Comparison of ENCODE assay signal across 23 mouse cellular contexts in the genomic region with DNA sequence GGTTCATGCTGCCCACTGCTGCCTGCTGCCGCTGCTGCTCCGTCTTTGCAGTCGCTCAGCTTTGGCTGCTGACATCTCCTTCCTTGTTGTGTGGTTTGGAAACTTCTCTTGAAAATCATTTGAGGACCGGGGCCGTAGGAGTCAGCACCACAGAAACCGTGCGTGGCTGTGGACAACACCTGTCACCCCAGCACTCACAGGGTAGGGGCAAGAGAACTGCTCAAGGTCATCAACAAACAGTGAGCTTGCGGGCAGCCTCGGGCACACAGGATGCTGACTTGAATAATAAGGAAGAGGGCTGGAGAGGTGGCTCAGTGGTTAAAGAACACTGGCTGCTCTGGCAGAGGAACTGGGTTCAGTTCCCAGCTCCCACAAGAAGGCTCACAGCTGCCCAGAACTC. TPM values are rescaled to one million over a fixed set of nuclear protein-coding genes. Genes with fewer than 3 reads are reported as not detected.
DNase-seq lines count a peak whose midpoint lies in the region; ATAC-seq and TF ChIP-seq lines count a peak whose summit lies in the region.
"Had no signal": no experiment of that assay in that cellular context is flagged by ENCODE, and none has a peak within 500 bp of the region (broad histone marks: within the 10 kb centered on the region; RNA-seq: fewer than 3 reads in every experiment).

No protein-coding gene starts in this region.

- peak overlapping the region; percentile 34; the same call in 1 of the 2 replicates for H3K27ac ChIP-seq in lung, embryonic 14.5 days (ENCODE audit: low read depth)
- H3K27ac ChIP-seq in MEL (ENCODE audit: control insufficient read depth, low read depth, low read length), result no peak overlapping the region
- no peak overlapping the region for H3K27ac ChIP-seq in forebrain, postnatal 0 days (ENCODE audit: low read depth, low read length)
- H3K27ac ChIP-seq: forebrain, embryonic 13.5 days; hindbrain, embryonic 10.5 days; liver, embryonic 15.5 days had no signal

- peaks cover 8% of the 10 kb centered on the region for H3K4me1 ChIP-seq in lung, embryonic 14.5 days (ENCODE audit: insufficient read depth)
- peaks cover 17 to 35% of the 10 kb centered on the region in 2 experiments for H3K4me1 ChIP-seq in MEL (ENCODE audit: control insufficient read depth in 1 of 2, insufficient read depth in 2 of 2, low read length in 2 of 2)
- H3K4me1 ChIP-seq in forebrain, postnatal 0 days (ENCODE audit: insufficient read depth), result 0 out of 2 replicates have a peak, but pooled peaks cover 5% of the 10 kb centered on the region

- no peak for TF ChIP-seq EP300 in MEL (IDR thresholded peaks at IDR 0.05; ENCODE audit: low read depth in 1 of 2, low read length in 2 of 2)

- no peak overlapping the region for H3ac ChIP-seq in myocyte (ENCODE audit: control insufficient read depth, insufficient read length)

- no peaks in the 10 kb centered on the region for H3K27me3 ChIP-seq in lung, embryonic 14.5 days (ENCODE audit: insufficient read depth, low read length)
- H3K27me3 ChIP-seq in MEL (ENCODE audit: control insufficient read depth in 1 of 2, insufficient read depth in 2 of 2, low read length in 2 of 2), result no peaks in the 10 kb centered on the region
- H3K27me3 ChIP-seq in myocyte (ENCODE audit: control insufficient read depth, insufficient read depth, insufficient read length), result no peaks in the 10 kb centered on the region
- no peaks in the 10 kb centered on the region for H3K27me3 ChIP-seq in forebrain, postnatal 0 days (ENCODE audit: insufficient read depth, low read length)
- H3K27me3 ChIP-seq: heart, embryonic 12.5 days; liver, embryonic 15.5 days had no signal

- no peak for TF ChIP-seq CTCF in lung, embryonic 14.5 days (IDR thresholded peaks at IDR 0.05; ENCODE audit: low read depth)
- TF ChIP-seq CTCF in MEL (IDR thresholded peaks at IDR 0.05 in 2 of 3, conservative IDR thresholded peaks at IDR 0.05 in 1 of 3; ENCODE audit: control insufficient read depth in 1 of 3, insufficient read depth in 1 of 3, low read depth in 2 of 3, low read length in 3 of 3, poor library complexity in 1 of 3, severe bottlenecking in 1 of 3), result no peak
- TF ChIP-seq CTCF in forebrain, postnatal 0 days (IDR thresholded peaks at IDR 0.05; ENCODE audit: low read depth), result no peak

- TF ChIP-seq RAD21 in MEL (IDR thresholded peaks at IDR 0.05; ENCODE audit: low read depth, low read length), result no peak

- no peak overlapping the region for H3K4me2 ChIP-seq in lung, embryonic 14.5 days
- peak overlapping the region; percentile 86 for H3K4me2 ChIP-seq in myocyte (ENCODE audit: low read depth)
- H3K4me2 ChIP-seq in forebrain, postnatal 0 days (ENCODE audit: low read depth), result no peak overlapping the region
- H3K4me2 ChIP-seq: forebrain, embryonic 13.5 days; heart, embryonic 12.5 days; liver, embryonic 15.5 days had no signal

- H3K79me2 ChIP-seq in MEL (ENCODE audit: control insufficient read depth, insufficient read depth, low read length, poor library complexity) (no peaks in the 10 kb centered on the region), myocyte (ENCODE audit: control insufficient read depth, insufficient read depth) (peaks cover 83% of the 10 kb centered on the region)

- no peak overlapping the region for H3K9ac ChIP-seq in lung, embryonic 14.5 days
- H3K9ac ChIP-seq in MEL (ENCODE audit: control insufficient read depth, low read depth, low read length, poor library complexity, severe bottlenecking), result no peak overlapping the region
- no peak overlapping the region for H3K9ac ChIP-seq in forebrain, postnatal 0 days
- H3K9ac ChIP-seq: forebrain, embryonic 13.5 days; heart, embryonic 12.5 days; liver, embryonic 15.5 days had no signal

- no peak for ATAC-seq in lung, embryonic 14.5 days (ENCODE audit: insufficient read depth)
- ATAC-seq in forebrain, postnatal 0 days, result no peak
- ATAC-seq: CD4-positive, CD25-positive, alpha-beta regulatory T cell, adult 4 months; forebrain, embryonic 13.5 days; hindbrain, embryonic 16.5 days; intestine, embryonic 16.5 days; midbrain, embryonic 16.5 days had no signal

- no peak for DNase-seq in lung, embryonic 14.5 days
- DNase-seq in lung, postnatal 10 days, result no peak
- DNase-seq in CD4-positive helper T cell, adult 2 months (ENCODE audit: low read depth, low spot score), result peak; percentile 54
- DNase-seq in MEL (ENCODE audit: low read depth, low spot score), result no peak
- DNase-seq in frontal cortex, postnatal 36 days (ENCODE audit: low spot score in 2 of 2), result no peak
- no peak for DNase-seq in forebrain, postnatal 0 days
- DNase-seq: cerebellum, adult 9-10 months; heart, adult 18-20 months; heart, postnatal 10 days; kidney, postnatal 36 days; liver; lung, postnatal 36 days; thymus, postnatal 25 days had no signal

- H3K4me3 ChIP-seq in lung, embryonic 14.5 days (ENCODE audit: low read depth, low read length), result no peak overlapping the region
- H3K4me3 ChIP-seq in MEL (ENCODE audit: control insufficient read depth in 1 of 2, insufficient read depth in 1 of 2, low read depth in 2 of 2, low read length in 2 of 2) (no peak overlapping the region), myocyte (no peak overlapping the region)
- H3K4me3 ChIP-seq in forebrain, postnatal 0 days (ENCODE audit: low read depth, low read length), result no peak overlapping the region
- H3K4me3 ChIP-seq: forebrain, embryonic 13.5 days; heart, embryonic 12.5 days; hindbrain, embryonic 10.5 days; liver, embryonic 15.5 days had no signal

- H3K9me3 ChIP-seq in lung, embryonic 14.5 days (ENCODE audit: low read depth, low read length), result no peaks in the 10 kb centered on the region
- H3K9me3 ChIP-seq in MEL (replicated peaks; ENCODE audit: insufficient read depth, low read length), result no peaks in the 10 kb centered on the region
- H3K9me3 ChIP-seq in forebrain, postnatal 0 days (ENCODE audit: low read length), result no peaks in the 10 kb centered on the region
- H3K9me3 ChIP-seq: forebrain, embryonic 13.5 days; G1E; heart, embryonic 12.5 days; hindbrain, embryonic 10.5 days; liver, embryonic 15.5 days had no signal

- H3K36me3 ChIP-seq in lung, embryonic 14.5 days (ENCODE audit: insufficient read depth), result 0 out of 2 replicates have a peak, but pooled peaks cover 6% of the 10 kb centered on the region
- H3K36me3 ChIP-seq in MEL (ENCODE audit: control insufficient read depth in 1 of 2, insufficient read depth in 2 of 2, low read length in 2 of 2) (peaks cover 0 to 27% of the 10 kb centered on the region in 2 experiments; a peak in 2 of 4 replicates), myocyte (ENCODE audit: control insufficient read depth, insufficient read depth) (no peaks in the 10 kb centered on the region)
- H3K36me3 ChIP-seq in forebrain, postnatal 0 days (ENCODE audit: insufficient read depth), result no peaks in the 10 kb centered on the region
- H3K36me3 ChIP-seq: G1E; heart, embryonic 12.5 days; hindbrain, embryonic 10.5 days; liver, embryonic 15.5 days had no signal

- 68% methylated on average over 9 of the region's 9 CpGs for WGBS in lung, embryonic 14.5 days
- WGBS in forebrain, postnatal 0 days, result 84% methylated on average over 9 of the region's 9 CpGs

- no peak for TF ChIP-seq POLR2A in MEL (IDR thresholded peaks at IDR 0.05; ENCODE audit: control insufficient read depth in 1 of 2, insufficient read depth in 1 of 2, low read depth in 1 of 2, low read length in 2 of 2, poor library complexity in 1 of 2)
- no peak for TF ChIP-seq POLR2A in myocyte (IDR thresholded peaks at IDR 0.05; ENCODE audit: insufficient read length, low read depth)

TF ChIP-seq in MEL, 35 proteins besides CTCF, POLR2A, EP300 and RAD21:
- TF ChIP-seq TBP (IDR thresholded peaks at IDR 0.05; ENCODE audit: low read depth, low read length) (0 out of 2 replicates have a peak, but pooled peaks have one; percentile 8), GABPA (IDR thresholded peaks at IDR 0.05; ENCODE audit: low read depth, low read length) (no peak)

TF ChIP-seq in myocyte, 11 proteins besides CTCF, POLR2A, EP300 and RAD21:
- no peak for TF ChIP-seq TCF3 (IDR thresholded peaks at IDR 0.05; ENCODE audit: insufficient read length, low read depth)
- no peak for TF ChIP-seq POLR2AphosphoS2 (IDR thresholded peaks at IDR 0.05; ENCODE audit: insufficient read length, low read depth)
- TF ChIP-seq MYOD1 (IDR thresholded peaks at IDR 0.05; ENCODE audit: control insufficient read depth in 1 of 3, insufficient read length in 2 of 3, low read depth in 2 of 3), result peak in 2 of 3 experiments; percentile 88 to 93
- no peak for TF ChIP-seq SRF (IDR thresholded peaks at IDR 0.05; ENCODE audit: control insufficient read depth, insufficient read length, low read depth)
- peak in 2 of 3 experiments; percentile 67 for TF ChIP-seq MYOG (IDR thresholded peaks at IDR 0.05; ENCODE audit: control insufficient read depth in 1 of 3, insufficient read depth in 1 of 3, insufficient read length in 2 of 3, low read depth in 2 of 3)
- no peak for TF ChIP-seq TCF12 (IDR thresholded peaks at IDR 0.05; ENCODE audit: insufficient read depth, poor library complexity, severe bottlenecking)
- TF ChIP-seq USF1 (IDR thresholded peaks at IDR 0.05; ENCODE audit: low read depth), result no peak
- TF ChIP-seq REST (IDR thresholded peaks at IDR 0.05; ENCODE audit: insufficient read depth, insufficient read length), result no peak
- no peak for TF ChIP-seq MAX (IDR thresholded peaks at IDR 0.05; ENCODE audit: low read depth)

RNA-seq across cellular contexts. Expression of a gene that starts 40.9 kb away (rescaled TPM):
- 133 and 149 TPM in 2 replicates for polyA plus RNA-seq in lung, embryonic 14.5 days (2014; fragmentation: Nextera tagmentation; extraction: Ambion mirVana)
- total RNA-seq in MEL (2012; rRNA removed), result 163 and 205 TPM in 2 replicates
- 100 to 1,000 TPM in 1 of 2 experiments, 10 to 100 TPM in 1; 49.7 to 196 TPM for polyA plus RNA-seq in MEL (2012; ENCODE audit: insufficient read depth in 1 of 2, insufficient read length in 2 of 2, low read depth in 1 of 2, low replicate concordance in 2 of 2, missing spikeins in 1 of 2)
- 253 TPM for polyA plus RNA-seq in myocyte (2012; fragmentation: generic; extraction: Trizol)
- total RNA-seq in forebrain, postnatal 0 days (2014; rRNA removed), result 99.3 and 112 TPM in 2 replicates
- polyA plus RNA-seq in forebrain, postnatal 0 days (2015; fragmentation: Nextera tagmentation; extraction: Ambion mirVana), result 99.7 and 112 TPM in 2 replicates
